Mouse (Mus musculus) small intestine, adult 2 months (tissue): ENCODE data around the gene Trmt13.

Source experiments
- CTCF ChIP-seq: fragments of 200-500 bp; IDR thresholded peaks from 2 replicates; pipeline ENCODE4 v1.5.1; 2012; ENCODE audit warnings: low read depth, mild to moderate bottlenecking, control low read depth, inconsistent platforms, low read length, moderate library complexity, mixed read lengths; ENCODE audit not compliant: insufficient replicate concordance, insufficient read length; ENCODE audit errors: extremely low read depth
- POLR2A ChIP-seq: fragments of 200-500 bp; IDR thresholded peaks from 2 replicates; pipeline ENCODE4 v1.6.1; 2012; ENCODE audit warnings: low read depth, mild to moderate bottlenecking, control low read depth, inconsistent platforms, low read length, moderate library complexity

DNA sequence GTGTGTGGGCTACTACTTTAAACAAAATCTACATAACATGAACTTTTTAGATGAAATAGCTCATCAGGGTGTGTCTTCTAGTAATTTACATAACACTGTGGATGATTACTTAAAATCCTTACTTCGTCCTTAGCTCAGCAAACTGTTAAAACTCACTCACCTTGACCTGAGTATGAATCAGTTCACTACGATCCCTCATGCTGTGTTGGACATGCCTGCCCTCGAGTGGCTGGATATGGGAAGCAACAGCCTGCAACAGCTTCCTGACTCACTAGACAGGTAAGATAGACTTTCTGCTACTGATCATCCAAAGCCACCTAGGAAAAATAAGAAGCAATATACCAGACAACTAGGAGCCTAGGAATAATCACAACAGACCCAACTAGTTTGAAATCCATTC is 37.1 kb downstream of the Trmt13 start:
- TF ChIP-seq POLR2A (no peak), CTCF (peak; percentile 43; the same call in 1 of the 2 replicates)
